Mouse (Mus musculus) E14TG2a.4 (cell line): Measurements from ENCODE around the gene Tshz2.

Source experiments
- CTCF ChIP-seq: conservative IDR thresholded peaks from 2 replicates; pipeline ENCODE4 v1.5.1; 2014; ENCODE audit warnings: low read length
- NANOG ChIP-seq: IDR thresholded peaks from 2 replicates; pipeline ENCODE4 v1.6.1; 2014; ENCODE audit warnings: borderline replicate concordance, low read length, mixed read lengths
- POU5F1 ChIP-seq: IDR thresholded peaks from 2 replicates; pipeline ENCODE4 v1.6.1; 2014; ENCODE audit warnings: low read length, borderline replicate concordance

DNA sequence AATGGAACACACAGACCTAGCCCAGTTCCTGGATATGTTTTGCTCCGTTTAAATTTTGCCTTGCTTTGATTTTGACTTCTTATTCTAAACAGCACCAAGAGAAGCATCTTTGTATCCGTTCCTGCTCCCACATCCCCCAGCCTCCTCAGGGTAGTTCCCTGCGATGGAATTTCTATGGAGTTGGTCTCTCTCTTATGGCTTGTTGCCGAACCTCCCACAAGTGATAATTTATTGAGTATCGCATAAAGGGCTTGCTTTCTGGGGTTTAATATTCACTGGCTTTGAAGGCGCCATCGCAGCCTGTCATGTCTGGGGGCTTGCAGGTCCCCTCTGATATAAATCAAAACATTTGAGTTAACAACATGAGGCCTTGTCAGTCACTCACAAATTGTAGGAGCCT, 52.9 kb downstream of the Tshz2 start:
- no peak for TF ChIP-seq CTCF
- no peak for TF ChIP-seq NANOG
- no peak for TF ChIP-seq POU5F1
